Mouse (Mus musculus): ENCODE measurements at regions not wholly inside any gene's neighbourhood (a gene's known extent, or its start where the extent isn't known, plus 50 kb on each side); places are given as distances from the start of the nearest gene placed in this dataset.

GRCm38 (mm10) chr4:131316041-131316440, 371.9 kb downstream of the Matn1 start:
- H3K36me3 ChIP-seq (ENCODE audit: control insufficient read depth) = no peaks in the 10 kb centered on the region
- no peaks in the 10 kb centered on the region for H3K4me1 ChIP-seq (ENCODE audit: control insufficient read depth)
- H3K9me3 ChIP-seq (ENCODE audit: control insufficient read depth, low read length) = no peaks in the 10 kb centered on the region
- H3K4me3 ChIP-seq (replicated peaks) = no peak overlapping the region
- TF ChIP-seq TAL1 (IDR thresholded peaks at IDR 0.05; ENCODE audit: low read length) (no peak), GATA1 (IDR thresholded peaks at IDR 0.05; ENCODE audit: low read length) (no peak)
- no peaks in the 10 kb centered on the region for H3K27me3 ChIP-seq (ENCODE audit: control insufficient read depth)

GRCm38 (mm10) chr4:131322323-131322722, 378.1 kb downstream of the Matn1 start:
- Histone ChIP-seq H3K4me1 (ENCODE audit: control insufficient read depth) (no peaks in the 10 kb centered on the region), H3K9me3 (ENCODE audit: control insufficient read depth, low read length) (no peaks in the 10 kb centered on the region), H3K27me3 (ENCODE audit: control insufficient read depth) (no peaks in the 10 kb centered on the region), H3K4me3 (replicated peaks) (no peak overlapping the region), H3K36me3 (ENCODE audit: control insufficient read depth) (no peaks in the 10 kb centered on the region)
- TF ChIP-seq GATA1 (IDR thresholded peaks at IDR 0.05; ENCODE audit: low read length) (no peak), TAL1 (IDR thresholded peaks at IDR 0.05; ENCODE audit: low read length) (no peak)

- H3K36me3 ChIP-seq (ENCODE audit: control insufficient read depth) = no peaks in the 10 kb centered on the region
- no peaks in the 10 kb centered on the region for H3K4me1 ChIP-seq (ENCODE audit: control insufficient read depth)
- no peak overlapping the region for H3K4me3 ChIP-seq (replicated peaks)
- no peaks in the 10 kb centered on the region for H3K9me3 ChIP-seq (ENCODE audit: control insufficient read depth, low read length)
- no peaks in the 10 kb centered on the region for H3K27me3 ChIP-seq (ENCODE audit: control insufficient read depth)
- TF ChIP-seq TAL1 (IDR thresholded peaks at IDR 0.05; ENCODE audit: low read length) (no peak), GATA1 (IDR thresholded peaks at IDR 0.05; ENCODE audit: low read length) (no peak)
These were observed 380.3 kb downstream of the Matn1 start for GRCm38 (mm10) chr4:131324486-131324885.

GRCm38 (mm10) chr4:131325200-131325599, 381.0 kb downstream of the Matn1 start:
- no peaks in the 10 kb centered on the region for H3K9me3 ChIP-seq (ENCODE audit: control insufficient read depth, low read length)
- TF ChIP-seq GATA1 (IDR thresholded peaks at IDR 0.05; ENCODE audit: low read length) (no peak), TAL1 (IDR thresholded peaks at IDR 0.05; ENCODE audit: low read length) (no peak)
- H3K4me3 ChIP-seq (replicated peaks) = no peak overlapping the region
- H3K27me3 ChIP-seq (ENCODE audit: control insufficient read depth) = no peaks in the 10 kb centered on the region
- no peaks in the 10 kb centered on the region for H3K36me3 ChIP-seq (ENCODE audit: control insufficient read depth)
- no peaks in the 10 kb centered on the region for H3K4me1 ChIP-seq (ENCODE audit: control insufficient read depth)

GRCm38 (mm10) chr4:131325609-131326008, 381.4 kb downstream of the Matn1 start:
- Histone ChIP-seq H3K4me1 (ENCODE audit: control insufficient read depth) (no peaks in the 10 kb centered on the region), H3K27me3 (ENCODE audit: control insufficient read depth) (no peaks in the 10 kb centered on the region), H3K9me3 (ENCODE audit: control insufficient read depth, low read length) (no peaks in the 10 kb centered on the region), H3K4me3 (replicated peaks) (no peak overlapping the region), H3K36me3 (ENCODE audit: control insufficient read depth) (no peaks in the 10 kb centered on the region)
- TF ChIP-seq GATA1 (IDR thresholded peaks at IDR 0.05; ENCODE audit: low read length) (no peak), TAL1 (IDR thresholded peaks at IDR 0.05; ENCODE audit: low read length) (no peak)

- H3K4me3 ChIP-seq (replicated peaks) = no peak overlapping the region
- no peaks in the 10 kb centered on the region for H3K4me1 ChIP-seq (ENCODE audit: control insufficient read depth)
- H3K27me3 ChIP-seq (ENCODE audit: control insufficient read depth) = no peaks in the 10 kb centered on the region
- no peaks in the 10 kb centered on the region for H3K36me3 ChIP-seq (ENCODE audit: control insufficient read depth)
- no peaks in the 10 kb centered on the region for H3K9me3 ChIP-seq (ENCODE audit: control insufficient read depth, low read length)
- no peak for TF ChIP-seq TAL1 (IDR thresholded peaks at IDR 0.05; ENCODE audit: low read length)
- TF ChIP-seq GATA1 (IDR thresholded peaks at IDR 0.05; ENCODE audit: low read length) = no peak
These were observed 385.2 kb downstream of the Matn1 start for GRCm38 (mm10) chr4:131329398-131329797.

DNA sequence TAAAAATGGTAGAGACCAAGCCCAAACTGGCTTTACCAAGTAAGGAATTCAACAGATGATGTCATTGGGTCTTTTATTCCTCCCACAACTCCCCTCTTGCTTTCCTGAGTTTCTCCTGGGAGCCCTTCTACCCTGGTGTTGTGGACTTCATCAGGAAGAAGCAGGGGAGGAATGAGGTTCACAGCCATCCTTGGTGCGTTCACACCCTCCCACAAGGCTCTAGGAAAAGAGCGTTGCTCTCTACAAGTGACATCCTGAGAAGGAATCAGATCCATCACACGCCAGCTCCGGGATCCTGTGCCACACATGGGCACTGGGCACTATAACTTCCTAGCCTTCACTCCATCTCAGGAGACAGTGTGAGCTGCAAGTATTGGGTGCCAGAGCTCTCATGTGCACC, 387.5 kb downstream of the Matn1 start:
- Histone ChIP-seq H3K9me3 (ENCODE audit: control insufficient read depth, low read length) (no peaks in the 10 kb centered on the region), H3K4me3 (replicated peaks) (no peak overlapping the region), H3K27me3 (ENCODE audit: control insufficient read depth) (no peaks in the 10 kb centered on the region), H3K4me1 (ENCODE audit: control insufficient read depth) (no peaks in the 10 kb centered on the region), H3K36me3 (ENCODE audit: control insufficient read depth) (no peaks in the 10 kb centered on the region)
- TF ChIP-seq GATA1 (IDR thresholded peaks at IDR 0.05; ENCODE audit: low read length) (no peak), TAL1 (IDR thresholded peaks at IDR 0.05; ENCODE audit: low read length) (no peak)

GRCm38 (mm10) chr4:131336801-131337200, 392.6 kb downstream of the Matn1 start:
- Histone ChIP-seq H3K36me3 (ENCODE audit: control insufficient read depth) (no peaks in the 10 kb centered on the region), H3K4me1 (ENCODE audit: control insufficient read depth) (no peaks in the 10 kb centered on the region), H3K4me3 (replicated peaks) (no peak overlapping the region), H3K27me3 (ENCODE audit: control insufficient read depth) (no peaks in the 10 kb centered on the region), H3K9me3 (ENCODE audit: control insufficient read depth, low read length) (no peaks in the 10 kb centered on the region)
- no peak for TF ChIP-seq TAL1 (IDR thresholded peaks at IDR 0.05; ENCODE audit: low read length)
- no peak for TF ChIP-seq GATA1 (IDR thresholded peaks at IDR 0.05; ENCODE audit: low read length)

- no peaks in the 10 kb centered on the region for H3K27me3 ChIP-seq (ENCODE audit: control insufficient read depth)
- no peaks in the 10 kb centered on the region for H3K9me3 ChIP-seq (ENCODE audit: control insufficient read depth, low read length)
- no peak overlapping the region for H3K4me3 ChIP-seq (replicated peaks)
- TF ChIP-seq TAL1 (IDR thresholded peaks at IDR 0.05; ENCODE audit: low read length) (no peak), GATA1 (IDR thresholded peaks at IDR 0.05; ENCODE audit: low read length) (no peak)
- H3K36me3 ChIP-seq (ENCODE audit: control insufficient read depth) = no peaks in the 10 kb centered on the region
- no peaks in the 10 kb centered on the region for H3K4me1 ChIP-seq (ENCODE audit: control insufficient read depth)
These were observed 397.0 kb downstream of the Matn1 start for GRCm38 (mm10) chr4:131340993-131341695.

DNA sequence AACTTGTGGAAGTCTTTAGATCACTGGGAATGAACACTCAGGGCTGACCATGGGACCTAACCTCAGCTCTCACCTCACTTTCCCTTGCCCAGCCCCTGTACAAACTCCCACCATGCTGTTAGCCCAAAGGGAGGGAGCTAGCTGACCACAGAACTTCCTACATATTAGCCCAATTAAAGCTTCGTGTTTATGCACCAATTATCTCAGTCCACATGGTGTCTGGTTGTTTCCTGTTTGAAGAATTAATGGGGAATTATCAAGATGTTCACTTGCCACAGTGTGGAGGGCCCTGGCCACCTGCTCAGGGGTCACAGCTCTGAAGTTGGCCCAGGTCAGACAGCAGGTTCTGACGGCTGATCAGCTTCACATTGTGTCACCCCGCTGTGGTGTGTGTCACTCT, 402.5 kb downstream of the Matn1 start:
- TF ChIP-seq GATA1 (IDR thresholded peaks at IDR 0.05; ENCODE audit: low read length) = no peak
- Histone ChIP-seq H3K27me3 (ENCODE audit: control insufficient read depth) (no peaks in the 10 kb centered on the region), H3K36me3 (ENCODE audit: control insufficient read depth) (no peaks in the 10 kb centered on the region), H3K4me3 (replicated peaks) (no peak overlapping the region), H3K9me3 (ENCODE audit: control insufficient read depth, low read length) (no peaks in the 10 kb centered on the region), H3K4me1 (ENCODE audit: control insufficient read depth) (no peaks in the 10 kb centered on the region)

All from erythroblast, embryonic 14.5 days (primary cell).